8 mouse cellular contexts compared by ENCODE assay signal in genomic region chr17:25941511-25942241, GRCm38 (mm10). TPM values are rescaled to one million over a fixed set of nuclear protein-coding genes. Genes with fewer than 3 reads are reported as not detected.
DNase-seq lines count a peak whose midpoint lies in the region; ATAC-seq and TF ChIP-seq lines count a peak whose summit lies in the region.

No protein-coding gene starts in this region.

- in situ Hi-C loops in Patski (cut with MboI; ENCODE audit: low pct_unique_long_range_greater_than_20kb): no loop called here

- peaks cover 5% of the 10 kb centered on the region for H3K36me3 ChIP-seq in hindbrain, embryonic 14.5 days (replicated peaks; ENCODE audit: control insufficient read depth, insufficient read depth)

- H3K4me2 ChIP-seq in hindbrain, embryonic 14.5 days (replicated peaks): peak overlapping the region; percentile 81

- H3K27ac ChIP-seq in hindbrain, embryonic 14.5 days: peak overlapping the region; percentile 81

- CTCF ChIA-PET in Patski (lab: Charles Lee): interaction anchor here (1.1 to 1.2 kb wide), 2 partner anchors 21 to 48 kb away, joined by 3 read pairs; no protein-coding TSS in a partner anchor

- no peak for DNase-seq in Patski (ENCODE audit: low read depth, low spot score)
- peak; percentile 73 for DNase-seq in cerebellum, adult 9-10 months
- peak; percentile 71 to 75 for DNase-seq in frontal cortex, postnatal 36 days (ENCODE audit: low spot score in 2 of 2)
- DNase-seq in hindbrain, embryonic 14.5 days (ENCODE audit: low spot score): peak; percentile 75
- peak; percentile 75 to 77 for DNase-seq in left cerebral cortex, postnatal 25 days (ENCODE audit: low spot score in 2 of 2)
- DNase-seq in mesoderm, embryonic 11.5 days (ENCODE audit: low read depth, low spot score): peak; percentile 71
- peak; percentile 79 for DNase-seq in right cerebral cortex, postnatal 25 days
- DNase-seq in urinary bladder, postnatal 4 days (ENCODE audit: low spot score in 2 of 2): peak; percentile 71 to 79

- H3K9ac ChIP-seq in hindbrain, embryonic 14.5 days: peak overlapping the region; percentile 83

- H3K9me3 ChIP-seq in hindbrain, embryonic 14.5 days (ENCODE audit: control insufficient read depth, low read length): no peaks in the 10 kb centered on the region

- POLR2A ChIA-PET in Patski (lab: Charles Lee): interaction anchor here (0.7 to 1.6 kb wide), 3 partner anchors 21 to 44 kb away, joined by 3 to 5 read pairs (median 3); partner anchors contain the start of gene Capn15

- TF ChIP-seq CTCF in Patski (IDR thresholded peaks at IDR 0.05): no peak

- peak overlapping the region; percentile 66 for H3K4me3 ChIP-seq in hindbrain, embryonic 14.5 days (replicated peaks; ENCODE audit: low read length)

- no peaks in the 10 kb centered on the region for H3K27me3 ChIP-seq in Patski
- H3K27me3 ChIP-seq in hindbrain, embryonic 14.5 days (ENCODE audit: control insufficient read depth, insufficient read depth, low read length): no peaks in the 10 kb centered on the region

- ATAC-seq in Patski: peak; percentile 10
- ATAC-seq in hindbrain, embryonic 14.5 days (ENCODE audit: low FRiP score): peak; percentile 80; the same call in 1 of the 2 replicates

- H3K4me1 ChIP-seq in hindbrain, embryonic 14.5 days (replicated peaks; ENCODE audit: control insufficient read depth, insufficient read depth, low read length): peaks cover 17% of the 10 kb centered on the region

- 3% methylated on average over 54 of the region's 54 CpGs for WGBS in hindbrain, embryonic 14.5 days

- intact Hi-C loops in left cerebral cortex, postnatal 25 days (cut with DNase I): no loop called here

RNA-seq across cellular contexts. Expression of gene Pigq, which starts 3.1 kb away (rescaled TPM):
- 104 TPM for polyA plus RNA-seq in Patski (2021)
- polyA plus RNA-seq in hindbrain, embryonic 14.5 days (2014; fragmentation: Nextera tagmentation; extraction: Ambion mirVana): 64.2 and 74.2 TPM in 2 replicates
- 100 to 1,000 TPM; 116 to 118 TPM for total RNA-seq in left cerebral cortex, postnatal 25 days (2021)

RNA-seq across cellular contexts. Expression of gene Nhlrc4, which starts 3.1 kb away (rescaled TPM):
- polyA plus RNA-seq in Patski (2021): 0.05 TPM
- 0.13 TPM in 1 of 2 replicates, not detected in the other for polyA plus RNA-seq in hindbrain, embryonic 14.5 days (2014; fragmentation: Nextera tagmentation; extraction: Ambion mirVana)
- not detected for total RNA-seq in left cerebral cortex, postnatal 25 days (2021)

RNA-seq across cellular contexts. Expression of gene A930017K11Rik, which starts 10.7 kb away (rescaled TPM):
- polyA plus RNA-seq in Patski (2021): 0.08 TPM
- 0.44 and 1.8 TPM in 2 replicates for polyA plus RNA-seq in hindbrain, embryonic 14.5 days (2014; fragmentation: Nextera tagmentation; extraction: Ambion mirVana)
- total RNA-seq in left cerebral cortex, postnatal 25 days (2021): under 1 TPM in 1 of 2 experiments, not detected in 1; 0.23 TPM

RNA-seq across cellular contexts. Expression of gene Rab40c, which starts 22.1 kb away (rescaled TPM):
- 20.2 TPM for polyA plus RNA-seq in Patski (2021)
- 28.1 and 29.8 TPM in 2 replicates for polyA plus RNA-seq in hindbrain, embryonic 14.5 days (2014; fragmentation: Nextera tagmentation; extraction: Ambion mirVana)
- 10 to 100 TPM; 46.7 to 50.9 TPM for total RNA-seq in left cerebral cortex, postnatal 25 days (2021)

RNA-seq across cellular contexts. Expression of gene Capn15, which starts 43.9 kb away (rescaled TPM):
- polyA plus RNA-seq in Patski (2021): 23.7 TPM
- 21.5 and 27.5 TPM in 2 replicates for polyA plus RNA-seq in hindbrain, embryonic 14.5 days (2014; fragmentation: Nextera tagmentation; extraction: Ambion mirVana)
- 10 to 100 TPM; 47.0 to 51.6 TPM for total RNA-seq in left cerebral cortex, postnatal 25 days (2021)
